Mouse (Mus musculus): Measurements from ENCODE around the gene Spry1. TPM values are rescaled to one million over a fixed set of nuclear protein-coding genes. Genes with fewer than 3 reads are reported as not detected.
A peak's percentile ranks its signal among the peaks of the same experiment; 100 is the strongest.
"Not testable (repeated sequence)": the region's sequence is repeated elsewhere in the genome, so short reads cannot be mapped to it uniquely, and the experiment has no call there.

Spry1 gene
- 20.6 TPM for polyA plus RNA-seq (2012; fragmentation: generic; extraction: Trizol)

GRCm38 (mm10) chr3:37639690-37640089 is at the start of gene Spry1:
TSS of gene Spry1 (plus strand) at chr3:37639947.
- TF ChIP-seq MYOG (IDR thresholded peaks at IDR 0.05; ENCODE audit: control insufficient read depth in 1 of 3, insufficient read depth in 1 of 3, insufficient read length in 2 of 3, low read depth in 2 of 3) (no peak), CEBPB (IDR thresholded peaks at IDR 0.05; ENCODE audit: insufficient read depth, poor library complexity, severe bottlenecking) (no peak), POLR2AphosphoS2 (IDR thresholded peaks at IDR 0.05; ENCODE audit: insufficient read length, low read depth) (peak; percentile 64), REST (IDR thresholded peaks at IDR 0.05; ENCODE audit: insufficient read depth, insufficient read length) (no peak), POLR2A (IDR thresholded peaks at IDR 0.05; ENCODE audit: insufficient read length, low read depth) (peak; percentile 70)
- H3K27me3 ChIP-seq (ENCODE audit: control insufficient read depth, insufficient read depth, insufficient read length): no peaks in the 10 kb centered on the region

GRCm38 (mm10) chr3:37595721-37596120 is 44.0 kb upstream of the Spry1 start:
- Histone ChIP-seq H3ac (ENCODE audit: control insufficient read depth, insufficient read length) (no peak overlapping the region), H3K79me2 (ENCODE audit: control insufficient read depth, insufficient read depth) (no peaks in the 10 kb centered on the region), H3K4me2 (ENCODE audit: low read depth) (no peak overlapping the region), H3K4me3 (no peak overlapping the region), H3K36me3 (ENCODE audit: control insufficient read depth, insufficient read depth) (no peaks in the 10 kb centered on the region), H3K27me3 (ENCODE audit: control insufficient read depth, insufficient read depth, insufficient read length) (no peaks in the 10 kb centered on the region)
- TF ChIP-seq CEBPB (IDR thresholded peaks at IDR 0.05; ENCODE audit: insufficient read depth, poor library complexity, severe bottlenecking) (no peak), MAX (IDR thresholded peaks at IDR 0.05; ENCODE audit: low read depth) (no peak), E2F4 (IDR thresholded peaks at IDR 0.05; ENCODE audit: insufficient read depth) (no peak), TCF3 (IDR thresholded peaks at IDR 0.05; ENCODE audit: insufficient read length, low read depth) (no peak), POLR2AphosphoS2 (IDR thresholded peaks at IDR 0.05; ENCODE audit: insufficient read length, low read depth) (no peak), REST (IDR thresholded peaks at IDR 0.05; ENCODE audit: insufficient read depth, insufficient read length) (no peak), POLR2A (IDR thresholded peaks at IDR 0.05; ENCODE audit: insufficient read length, low read depth) (no peak), MYOD1 (IDR thresholded peaks at IDR 0.05; ENCODE audit: control insufficient read depth in 1 of 3, insufficient read length in 2 of 3, low read depth in 2 of 3) (no peak), USF1 (IDR thresholded peaks at IDR 0.05; ENCODE audit: low read depth) (no peak), MYOG (IDR thresholded peaks at IDR 0.05; ENCODE audit: control insufficient read depth in 1 of 3, insufficient read depth in 1 of 3, insufficient read length in 2 of 3, low read depth in 2 of 3) (no peak), TCF12 (IDR thresholded peaks at IDR 0.05; ENCODE audit: insufficient read depth, poor library complexity, severe bottlenecking) (no peak), SRF (IDR thresholded peaks at IDR 0.05; ENCODE audit: control insufficient read depth, insufficient read length, low read depth) (no peak)

More at GRCm38 (mm10) chr3:37639690-37640089, at the start of gene Spry1:
- Histone ChIP-seq H3K4me2 (ENCODE audit: low read depth) (peak within 1 kb of the TSS; percentile 59), H3K79me2 (ENCODE audit: control insufficient read depth, insufficient read depth) (peaks cover 33% of the 10 kb centered on the region), H3K36me3 (ENCODE audit: control insufficient read depth, insufficient read depth) (peaks cover 11% of the 10 kb centered on the region), H3K4me3 (peak within 1 kb of the TSS; percentile 38), H3ac (ENCODE audit: control insufficient read depth, insufficient read length) (peak within 1 kb of the TSS; percentile 99)

- TF ChIP-seq REST (IDR thresholded peaks at IDR 0.05; ENCODE audit: insufficient read depth, insufficient read length) (no peak), E2F4 (IDR thresholded peaks at IDR 0.05; ENCODE audit: insufficient read depth) (no peak), SRF (IDR thresholded peaks at IDR 0.05; ENCODE audit: control insufficient read depth, insufficient read length, low read depth) (no peak), MYOG (IDR thresholded peaks at IDR 0.05; ENCODE audit: control insufficient read depth in 1 of 3, insufficient read depth in 1 of 3, insufficient read length in 2 of 3, low read depth in 2 of 3) (no peak)
- Histone ChIP-seq H3K79me2 (ENCODE audit: control insufficient read depth, insufficient read depth) (no peaks in the 10 kb centered on the region), H3K27me3 (ENCODE audit: control insufficient read depth, insufficient read depth, insufficient read length) (no peaks in the 10 kb centered on the region), H3ac (ENCODE audit: control insufficient read depth, insufficient read length) (no peak overlapping the region), H3K36me3 (ENCODE audit: control insufficient read depth, insufficient read depth) (no peaks in the 10 kb centered on the region), H3K4me3 (no peak overlapping the region), H3K4me2 (ENCODE audit: low read depth) (no peak overlapping the region)
Observed at GRCm38 (mm10) chr3:37596519-37596918, 43.2 kb upstream of the Spry1 start.

GRCm38 (mm10) chr3:37597200-37597599 is 42.5 kb upstream of the Spry1 start:
- Histone ChIP-seq H3K4me2 (ENCODE audit: low read depth) (no peak overlapping the region), H3K36me3 (ENCODE audit: control insufficient read depth, insufficient read depth) (no peaks in the 10 kb centered on the region), H3K79me2 (ENCODE audit: control insufficient read depth, insufficient read depth) (no peaks in the 10 kb centered on the region), H3K27me3 (ENCODE audit: control insufficient read depth, insufficient read depth, insufficient read length) (no peaks in the 10 kb centered on the region), H3K4me3 (no peak overlapping the region), H3ac (ENCODE audit: control insufficient read depth, insufficient read length) (no peak overlapping the region)
- TF ChIP-seq TCF12 (IDR thresholded peaks at IDR 0.05; ENCODE audit: insufficient read depth, poor library complexity, severe bottlenecking): no peak
- TF ChIP-seq MYOG (IDR thresholded peaks at IDR 0.05; ENCODE audit: control insufficient read depth in 1 of 3, insufficient read depth in 1 of 3, insufficient read length in 2 of 3, low read depth in 2 of 3): no peak

GRCm38 (mm10) chr3:37599641-37600040 is 40.1 kb upstream of the Spry1 start:
- H3K4me3 ChIP-seq; H3K4me2 ChIP-seq (ENCODE audit: low read depth); H3ac ChIP-seq (ENCODE audit: control insufficient read depth, insufficient read length); H3K27me3 ChIP-seq (ENCODE audit: control insufficient read depth, insufficient read depth, insufficient read length); H3K79me2 ChIP-seq (ENCODE audit: control insufficient read depth, insufficient read depth); H3K36me3 ChIP-seq (ENCODE audit: control insufficient read depth, insufficient read depth): not testable (repeated sequence)

GRCm38 (mm10) chr3:37602356-37602755 is 37.4 kb upstream of the Spry1 start:
- H3K4me2 ChIP-seq (ENCODE audit: low read depth): no peak overlapping the region
- H3ac ChIP-seq (ENCODE audit: control insufficient read depth, insufficient read length): no peak overlapping the region
- H3K27me3 ChIP-seq (ENCODE audit: control insufficient read depth, insufficient read depth, insufficient read length): no peaks in the 10 kb centered on the region
- no peak for TF ChIP-seq MAX (IDR thresholded peaks at IDR 0.05; ENCODE audit: low read depth)
- TF ChIP-seq USF1 (IDR thresholded peaks at IDR 0.05; ENCODE audit: low read depth): no peak
- no peak for TF ChIP-seq CEBPB (IDR thresholded peaks at IDR 0.05; ENCODE audit: insufficient read depth, poor library complexity, severe bottlenecking)
- TF ChIP-seq MYOD1 (IDR thresholded peaks at IDR 0.05; ENCODE audit: control insufficient read depth in 1 of 3, insufficient read length in 2 of 3, low read depth in 2 of 3): no peak
- no peak for TF ChIP-seq MYOG (IDR thresholded peaks at IDR 0.05; ENCODE audit: control insufficient read depth in 1 of 3, insufficient read depth in 1 of 3, insufficient read length in 2 of 3, low read depth in 2 of 3)
- TF ChIP-seq TCF3 (IDR thresholded peaks at IDR 0.05; ENCODE audit: insufficient read length, low read depth): no peak
- no peak for TF ChIP-seq REST (IDR thresholded peaks at IDR 0.05; ENCODE audit: insufficient read depth, insufficient read length)
- H3K4me3 ChIP-seq: no peak overlapping the region
- no peaks in the 10 kb centered on the region for H3K79me2 ChIP-seq (ENCODE audit: control insufficient read depth, insufficient read depth)
- H3K36me3 ChIP-seq (ENCODE audit: control insufficient read depth, insufficient read depth): no peaks in the 10 kb centered on the region
